Mouse (Mus musculus): ENCODE results near the gene Rnf130.

DNA sequence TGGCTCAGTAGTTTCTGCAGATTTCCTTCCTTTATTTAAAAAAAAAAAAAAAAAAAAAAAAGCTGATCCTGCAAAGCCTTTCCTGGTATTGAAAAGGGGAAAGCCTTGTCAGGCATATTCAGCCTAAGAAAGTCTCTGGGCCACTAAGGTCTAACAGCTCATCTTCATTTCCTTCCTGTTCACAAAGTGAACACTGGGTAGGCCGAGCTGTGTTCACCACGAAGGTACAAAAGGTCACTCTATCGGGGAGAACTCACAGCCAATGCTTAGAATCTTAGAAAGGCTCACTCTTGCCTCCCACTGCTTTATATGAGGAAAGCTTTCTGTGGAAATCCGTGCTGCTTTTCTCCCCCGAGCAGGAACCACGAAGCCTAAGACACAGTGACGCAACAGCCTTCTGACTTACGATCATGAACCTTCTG, 83.7 kb downstream of the Rnf130 start:
- TF ChIP-seq GATA1 (IDR thresholded peaks at IDR 0.05; ENCODE audit: low read length) (no peak), TAL1 (IDR thresholded peaks at IDR 0.05; ENCODE audit: low read length) (no peak)
